Mouse (Mus musculus): ENCODE measurements at regions not wholly inside any gene's neighbourhood (a gene's known extent, or its start where the extent isn't known, plus 50 kb on each side); places are given as distances from the start of the nearest gene placed in this dataset.

GRCm38 (mm10) chr15:40223272-40223671 lies 89.1 kb downstream of the 9330182O14Rik start:
- Histone ChIP-seq H3K4me3 (no peak overlapping the region), H3K9me3 (replicated peaks) (no peaks in the 10 kb centered on the region), H3K4me1 (replicated peaks) (no peaks in the 10 kb centered on the region), H3K27me3 (no peaks in the 10 kb centered on the region), H3K36me3 (no peaks in the 10 kb centered on the region), H3K27ac (no peak overlapping the region), H3K9ac (no peak overlapping the region), H3K4me2 (no peak overlapping the region)
- WGBS: 82% methylated on average over 3 of the region's 3 CpGs
- ATAC-seq (replicated peaks; ENCODE audit: insufficient number of reproducible peaks, insufficient read depth, low FRiP score, low read depth): no peak

- WGBS: 73% methylated on average over 4 of the region's 4 CpGs
- Histone ChIP-seq H3K9me3 (replicated peaks) (no peaks in the 10 kb centered on the region), H3K27ac (no peak overlapping the region), H3K27me3 (no peaks in the 10 kb centered on the region), H3K9ac (no peak overlapping the region), H3K4me2 (no peak overlapping the region), H3K4me3 (no peak overlapping the region), H3K4me1 (replicated peaks) (no peaks in the 10 kb centered on the region), H3K36me3 (no peaks in the 10 kb centered on the region)
- ATAC-seq (replicated peaks; ENCODE audit: insufficient number of reproducible peaks, insufficient read depth, low FRiP score, low read depth): no peak
Observed at GRCm38 (mm10) chr15:40241764-40242163, 107.6 kb downstream of the 9330182O14Rik start.

- Histone ChIP-seq H3K4me3 (no peak overlapping the region), H3K4me2 (no peak overlapping the region), H3K36me3 (no peaks in the 10 kb centered on the region), H3K4me1 (replicated peaks) (no peaks in the 10 kb centered on the region), H3K27ac (no peak overlapping the region), H3K9ac (no peak overlapping the region), H3K27me3 (no peaks in the 10 kb centered on the region), H3K9me3 (replicated peaks) (no peaks in the 10 kb centered on the region)
- 66% methylated on average over 4 of the region's 4 CpGs for WGBS
- no peak for ATAC-seq (replicated peaks; ENCODE audit: insufficient number of reproducible peaks, insufficient read depth, low FRiP score, low read depth)
Observed at GRCm38 (mm10) chr15:40248966-40249365, 114.8 kb downstream of the 9330182O14Rik start.

GRCm38 (mm10) chr15:40259433-40259832 lies 125.3 kb downstream of the 9330182O14Rik start:
- Histone ChIP-seq H3K27me3 (no peaks in the 10 kb centered on the region), H3K27ac (no peak overlapping the region), H3K4me1 (replicated peaks) (no peaks in the 10 kb centered on the region), H3K36me3 (no peaks in the 10 kb centered on the region), H3K4me2 (no peak overlapping the region), H3K4me3 (no peak overlapping the region), H3K9ac (no peak overlapping the region), H3K9me3 (replicated peaks) (no peaks in the 10 kb centered on the region)
- ATAC-seq (replicated peaks; ENCODE audit: insufficient number of reproducible peaks, insufficient read depth, low FRiP score, low read depth): no peak
- 51% methylated on average over 5 of the region's 5 CpGs for WGBS

- 67% methylated on average over 1 of the region's 1 CpGs for WGBS
- H3K9me3 ChIP-seq (replicated peaks): no peaks in the 10 kb centered on the region
- H3K36me3 ChIP-seq: no peaks in the 10 kb centered on the region
- no peaks in the 10 kb centered on the region for H3K27me3 ChIP-seq
- H3K4me3 ChIP-seq: no peak overlapping the region
- no peak overlapping the region for H3K9ac ChIP-seq
- no peaks in the 10 kb centered on the region for H3K4me1 ChIP-seq (replicated peaks)
- no peak overlapping the region for H3K4me2 ChIP-seq
- H3K27ac ChIP-seq: no peak overlapping the region
- ATAC-seq (replicated peaks; ENCODE audit: insufficient number of reproducible peaks, insufficient read depth, low FRiP score, low read depth): no peak
Observed at GRCm38 (mm10) chr15:40279021-40279420, 144.9 kb downstream of the 9330182O14Rik start.

- ATAC-seq (replicated peaks; ENCODE audit: insufficient number of reproducible peaks, insufficient read depth, low FRiP score, low read depth): no peak
- Histone ChIP-seq H3K27me3 (no peaks in the 10 kb centered on the region), H3K4me1 (replicated peaks) (no peaks in the 10 kb centered on the region), H3K27ac (no peak overlapping the region), H3K9me3 (replicated peaks) (no peaks in the 10 kb centered on the region), H3K4me2 (no peak overlapping the region), H3K4me3 (no peak overlapping the region), H3K9ac (no peak overlapping the region), H3K36me3 (no peaks in the 10 kb centered on the region)
Observed at GRCm38 (mm10) chr15:40280551-40280950, 146.4 kb downstream of the 9330182O14Rik start.

- no peak for ATAC-seq (replicated peaks; ENCODE audit: insufficient number of reproducible peaks, insufficient read depth, low FRiP score, low read depth)
- Histone ChIP-seq H3K4me2 (no peak overlapping the region), H3K9ac (no peak overlapping the region), H3K27ac (no peak overlapping the region), H3K27me3 (no peaks in the 10 kb centered on the region), H3K4me1 (replicated peaks) (no peaks in the 10 kb centered on the region), H3K9me3 (replicated peaks) (no peaks in the 10 kb centered on the region), H3K4me3 (no peak overlapping the region), H3K36me3 (no peaks in the 10 kb centered on the region)
- WGBS: 67% methylated on average over 1 of the region's 1 CpGs
Observed at GRCm38 (mm10) chr15:40281078-40281720, 147.0 kb downstream of the 9330182O14Rik start.

GRCm38 (mm10) chr15:40291602-40292001 lies 157.4 kb downstream of the 9330182O14Rik start:
- Histone ChIP-seq H3K36me3 (no peaks in the 10 kb centered on the region), H3K9me3 (replicated peaks) (no peaks in the 10 kb centered on the region), H3K4me3 (no peak overlapping the region), H3K4me1 (replicated peaks) (no peaks in the 10 kb centered on the region), H3K4me2 (no peak overlapping the region), H3K27me3 (no peaks in the 10 kb centered on the region), H3K9ac (no peak overlapping the region), H3K27ac (no peak overlapping the region)
- WGBS: 25% methylated on average over 1 of the region's 1 CpGs
- ATAC-seq (replicated peaks; ENCODE audit: insufficient number of reproducible peaks, insufficient read depth, low FRiP score, low read depth): no peak

- Histone ChIP-seq H3K4me1 (replicated peaks) (no peaks in the 10 kb centered on the region), H3K36me3 (no peaks in the 10 kb centered on the region), H3K27ac (no peak overlapping the region), H3K9me3 (replicated peaks) (no peaks in the 10 kb centered on the region), H3K4me3 (no peak overlapping the region), H3K4me2 (no peak overlapping the region), H3K9ac (no peak overlapping the region), H3K27me3 (no peaks in the 10 kb centered on the region)
- 79% methylated on average over 2 of the region's 2 CpGs for WGBS
- no peak for ATAC-seq (replicated peaks; ENCODE audit: insufficient number of reproducible peaks, insufficient read depth, low FRiP score, low read depth)
Observed at GRCm38 (mm10) chr15:40312226-40312625, 178.1 kb downstream of the 9330182O14Rik start.

GRCm38 (mm10) chr15:40339746-40340145 lies 205.6 kb downstream of the 9330182O14Rik start:
- no peaks in the 10 kb centered on the region for H3K4me1 ChIP-seq (replicated peaks)
- no peaks in the 10 kb centered on the region for H3K9me3 ChIP-seq (replicated peaks)
- H3K27ac ChIP-seq: no peak overlapping the region
- H3K9ac ChIP-seq: no peak overlapping the region
- no peak overlapping the region for H3K4me3 ChIP-seq
- no peaks in the 10 kb centered on the region for H3K27me3 ChIP-seq
- ATAC-seq (replicated peaks; ENCODE audit: insufficient number of reproducible peaks, insufficient read depth, low FRiP score, low read depth): no peak
- H3K4me2 ChIP-seq: no peak overlapping the region
- H3K36me3 ChIP-seq: no peaks in the 10 kb centered on the region
- WGBS: 59% methylated on average over 2 of the region's 2 CpGs

- Histone ChIP-seq H3K9me3 (replicated peaks) (no peaks in the 10 kb centered on the region), H3K36me3 (no peaks in the 10 kb centered on the region), H3K4me1 (replicated peaks) (no peaks in the 10 kb centered on the region), H3K27me3 (no peaks in the 10 kb centered on the region), H3K9ac (no peak overlapping the region), H3K4me2 (no peak overlapping the region), H3K4me3 (no peak overlapping the region), H3K27ac (no peak overlapping the region)
- no peak for ATAC-seq (replicated peaks; ENCODE audit: insufficient number of reproducible peaks, insufficient read depth, low FRiP score, low read depth)
- 68% methylated on average over 1 of the region's 1 CpGs for WGBS
Observed at GRCm38 (mm10) chr15:40340269-40340668, 206.1 kb downstream of the 9330182O14Rik start.

- ATAC-seq (replicated peaks; ENCODE audit: insufficient number of reproducible peaks, insufficient read depth, low FRiP score, low read depth): no peak
Observed at GRCm38 (mm10) chr15:40351473-40351872, 217.3 kb downstream of the 9330182O14Rik start.

More at GRCm38 (mm10) chr15:40351473-40351872, 217.3 kb downstream of the 9330182O14Rik start:
- Histone ChIP-seq H3K36me3 (no peaks in the 10 kb centered on the region), H3K27me3 (no peaks in the 10 kb centered on the region), H3K4me1 (replicated peaks) (no peaks in the 10 kb centered on the region), H3K9ac (no peak overlapping the region), H3K4me2 (no peak overlapping the region), H3K9me3 (replicated peaks) (no peaks in the 10 kb centered on the region), H3K4me3 (no peak overlapping the region), H3K27ac (no peak overlapping the region)
